Mouse (Mus musculus): ENCODE results near the gene Sun1. TPM values are rescaled to one million over a fixed set of nuclear protein-coding genes. Genes with fewer than 3 reads are reported as not detected.

Sun1 gene
- polyA plus RNA-seq, 1 experiment from 2014 or later = 62.8 TPM

GRCm38 (mm10) chr5:139288591-139288990, 88.2 kb downstream of the Sun1 start:
- Histone ChIP-seq H3K4me2 (replicated peaks; ENCODE audit: low read depth, low read length) (no peak overlapping the region), H3K4me3 (ENCODE audit: low read length) (no peak overlapping the region), H3K4me1 (ENCODE audit: insufficient read depth, low read length) (peaks cover 4% of the 10 kb centered on the region; the same call in 1 of the 2 replicates), H3K9me3 (ENCODE audit: low read length) (no peaks in the 10 kb centered on the region), H3K36me3 (ENCODE audit: insufficient read depth, low read length) (no peaks in the 10 kb centered on the region), H3K27me3 (ENCODE audit: insufficient read depth, low read length) (no peaks in the 10 kb centered on the region), H3K27ac (ENCODE audit: low read length) (no peak overlapping the region), H3K9ac (replicated peaks; ENCODE audit: low read length) (no peak overlapping the region)
- 81% methylated on average over 4 of the region's 4 CpGs for WGBS
- ATAC-seq (ENCODE audit: low FRiP score, low TSS enrichment) = no peak

GRCm38 (mm10) chr5:139290467-139291259, 90.2 kb downstream of the Sun1 start:
- ATAC-seq (ENCODE audit: low FRiP score, low TSS enrichment) = no peak
- WGBS = 87% methylated on average over 12 of the region's 12 CpGs

GRCm38 (mm10) chr5:139291811-139292560, 91.5 kb downstream of the Sun1 start:
- 76% methylated on average over 6 of the region's 6 CpGs for WGBS
- H3K36me3 ChIP-seq (ENCODE audit: insufficient read depth, low read length) = no peaks in the 10 kb centered on the region
- no peak overlapping the region for H3K9ac ChIP-seq (replicated peaks; ENCODE audit: low read length)
- H3K4me3 ChIP-seq (ENCODE audit: low read length) = no peak overlapping the region
- no peak overlapping the region for H3K4me2 ChIP-seq (replicated peaks; ENCODE audit: low read depth, low read length)
- no peak for ATAC-seq (ENCODE audit: low FRiP score, low TSS enrichment)
- H3K9me3 ChIP-seq (ENCODE audit: low read length) = no peaks in the 10 kb centered on the region
- no peak overlapping the region for H3K27ac ChIP-seq (ENCODE audit: low read length)
- no peaks in the 10 kb centered on the region for H3K4me1 ChIP-seq (ENCODE audit: insufficient read depth, low read length)
- H3K27me3 ChIP-seq (ENCODE audit: insufficient read depth, low read length) = no peaks in the 10 kb centered on the region

More at GRCm38 (mm10) chr5:139290467-139291259, 90.2 kb downstream of the Sun1 start:
- Histone ChIP-seq H3K27me3 (ENCODE audit: insufficient read depth, low read length) (no peaks in the 10 kb centered on the region), H3K4me1 (ENCODE audit: insufficient read depth, low read length) (peaks cover 4% of the 10 kb centered on the region; the same call in 1 of the 2 replicates), H3K9ac (replicated peaks; ENCODE audit: low read length) (no peak overlapping the region), H3K4me2 (replicated peaks; ENCODE audit: low read depth, low read length) (no peak overlapping the region), H3K9me3 (ENCODE audit: low read length) (no peaks in the 10 kb centered on the region), H3K27ac (ENCODE audit: low read length) (no peak overlapping the region), H3K36me3 (ENCODE audit: insufficient read depth, low read length) (no peaks in the 10 kb centered on the region), H3K4me3 (ENCODE audit: low read length) (no peak overlapping the region)

- H3K4me1 ChIP-seq (ENCODE audit: insufficient read depth, low read length) = no peaks in the 10 kb centered on the region
- WGBS = 77% methylated on average over 2 of the region's 2 CpGs
- no peaks in the 10 kb centered on the region for H3K36me3 ChIP-seq (ENCODE audit: insufficient read depth, low read length)
- no peak overlapping the region for H3K4me3 ChIP-seq (ENCODE audit: low read length)
- no peak overlapping the region for H3K9ac ChIP-seq (replicated peaks; ENCODE audit: low read length)
- H3K4me2 ChIP-seq (replicated peaks; ENCODE audit: low read depth, low read length) = no peak overlapping the region
- no peak overlapping the region for H3K27ac ChIP-seq (ENCODE audit: low read length)
- no peaks in the 10 kb centered on the region for H3K27me3 ChIP-seq (ENCODE audit: insufficient read depth, low read length)
- H3K9me3 ChIP-seq (ENCODE audit: low read length) = no peaks in the 10 kb centered on the region
- ATAC-seq (ENCODE audit: low FRiP score, low TSS enrichment) = no peak
Measured at GRCm38 (mm10) chr5:139294089-139294488, 93.7 kb downstream of the Sun1 start.

GRCm38 (mm10) chr5:139297092-139297491, 96.7 kb downstream of the Sun1 start:
- H3K4me3 ChIP-seq (ENCODE audit: low read length) = no peak overlapping the region
- no peak overlapping the region for H3K9ac ChIP-seq (replicated peaks; ENCODE audit: low read length)
- H3K27ac ChIP-seq (ENCODE audit: low read length) = no peak overlapping the region
- no peaks in the 10 kb centered on the region for H3K9me3 ChIP-seq (ENCODE audit: low read length)
- H3K36me3 ChIP-seq (ENCODE audit: insufficient read depth, low read length) = no peaks in the 10 kb centered on the region
- WGBS = 83% methylated on average over 10 of the region's 10 CpGs
- no peaks in the 10 kb centered on the region for H3K4me1 ChIP-seq (ENCODE audit: insufficient read depth, low read length)
- ATAC-seq (ENCODE audit: low FRiP score, low TSS enrichment) = no peak
- no peaks in the 10 kb centered on the region for H3K27me3 ChIP-seq (ENCODE audit: insufficient read depth, low read length)
- no peak overlapping the region for H3K4me2 ChIP-seq (replicated peaks; ENCODE audit: low read depth, low read length)

GRCm38 (mm10) chr5:139297745-139298144, 97.3 kb downstream of the Sun1 start:
- WGBS = 87% methylated on average over 5 of the region's 5 CpGs
- Histone ChIP-seq H3K4me3 (ENCODE audit: low read length) (no peak overlapping the region), H3K27me3 (ENCODE audit: insufficient read depth, low read length) (no peaks in the 10 kb centered on the region), H3K27ac (ENCODE audit: low read length) (no peak overlapping the region), H3K4me2 (replicated peaks; ENCODE audit: low read depth, low read length) (no peak overlapping the region), H3K9ac (replicated peaks; ENCODE audit: low read length) (no peak overlapping the region), H3K4me1 (ENCODE audit: insufficient read depth, low read length) (no peaks in the 10 kb centered on the region), H3K36me3 (ENCODE audit: insufficient read depth, low read length) (no peaks in the 10 kb centered on the region), H3K9me3 (ENCODE audit: low read length) (no peaks in the 10 kb centered on the region)
- no peak for ATAC-seq (ENCODE audit: low FRiP score, low TSS enrichment)

Other genes starting within 250 kb of the Sun1 start
- 57.1 and 58.6 TPM in 2 replicates for gene Pdgfa, start 203.3 kb upstream of the Sun1 start, polyA plus RNA-seq (2015; fragmentation: Nextera tagmentation; extraction: Ambion mirVana)
- gene Prkar1b, start 50.6 kb upstream of the Sun1 start, polyA plus RNA-seq (2015; fragmentation: Nextera tagmentation; extraction: Ambion mirVana) = 24.6 and 28.8 TPM in 2 replicates
- 7.2 and 9.1 TPM in 2 replicates for gene Dnaaf5, start 50.4 kb upstream of the Sun1 start, polyA plus RNA-seq (2015; fragmentation: Nextera tagmentation; extraction: Ambion mirVana)
- gene Get4, start 51.7 kb downstream of the Sun1 start, polyA plus RNA-seq (2015; fragmentation: Nextera tagmentation; extraction: Ambion mirVana) = 148 and 161 TPM in 2 replicates
- 1.1 and 1.7 TPM in 2 replicates for gene Adap1, start 125.0 kb downstream of the Sun1 start, polyA plus RNA-seq (2015; fragmentation: Nextera tagmentation; extraction: Ambion mirVana)
- gene Cox19, start 150.8 kb downstream of the Sun1 start, polyA plus RNA-seq (2015; fragmentation: Nextera tagmentation; extraction: Ambion mirVana) = 99.3 and 104 TPM in 2 replicates
- gene Cyp2w1, start 152.0 kb downstream of the Sun1 start, polyA plus RNA-seq (2015; fragmentation: Nextera tagmentation; extraction: Ambion mirVana) = not detected in 2 replicates
- gene Gpr146, start 177.1 kb downstream of the Sun1 start, polyA plus RNA-seq (2015; fragmentation: Nextera tagmentation; extraction: Ambion mirVana) = 6.6 and 6.7 TPM in 2 replicates
- 0.60 and 0.92 TPM in 2 replicates for gene C130050O18Rik, start 204.6 kb downstream of the Sun1 start, polyA plus RNA-seq (2015; fragmentation: Nextera tagmentation; extraction: Ambion mirVana)
- gene Gper1, start 222.5 kb downstream of the Sun1 start, polyA plus RNA-seq (2015; fragmentation: Nextera tagmentation; extraction: Ambion mirVana) = 6.8 and 8.0 TPM in 2 replicates